Mouse (Mus musculus) heart, postnatal 10 days (tissue): ENCODE measurements around the gene Rpn2. TPM values are rescaled to one million over a fixed set of nuclear protein-coding genes. Genes with fewer than 3 reads are reported as not detected.

Source experiments
- DNase-seq, 2 experiments: peaks; one replicate each; pipeline ENCODE4 v3.0.0; 2021
- intact Hi-C: fragments of 180-260 bp; cut with DNase I; formaldehyde crosslinking; loops from one replicate; pipeline ENCODE4 v1.15.1; 2025
- total RNA-seq, 2 experiments: library from RNA; stranded (reverse); gene quantifications; 2 replicates each; pipeline ENCODE4 v1.2.3; 2021

Rpn2 gene
- total RNA-seq, 2 experiments from 2014 or later = 106 to 108 TPM

- DNase-seq = no peak
- intact Hi-C loops = no loop called here
Measured at GRCm38 (mm10) chr2:157343337-157343736, 64.5 kb downstream of the Rpn2 start.

GRCm38 (mm10) chr2:157347361-157348159, 68.7 kb downstream of the Rpn2 start, which contains the start of gene Ghrh:
Ghrh (minus strand) TSS chr2:157347506.
- intact Hi-C loops = no loop called here
- peak; percentile 48 to 56 for DNase-seq

- intact Hi-C loops = no loop called here
- DNase-seq = no peak
Measured at GRCm38 (mm10) chr2:157349121-157349778, 70.4 kb downstream of the Rpn2 start.

GRCm38 (mm10) chr2:157353183-157353582, 74.4 kb downstream of the Rpn2 start:
- no peak for DNase-seq
- intact Hi-C loops = no loop called here

- intact Hi-C loops = no loop called here
- DNase-seq = no peak
Measured at GRCm38 (mm10) chr2:157354106-157354505, 75.3 kb downstream of the Rpn2 start.

GRCm38 (mm10) chr2:157360028-157360427, 81.2 kb downstream of the Rpn2 start:
- intact Hi-C loops = no loop called here
- DNase-seq = no peak

GRCm38 (mm10) chr2:157363031-157363430, 84.2 kb downstream of the Rpn2 start:
- DNase-seq = no peak
- intact Hi-C loops = no loop called here

GRCm38 (mm10) chr2:157366762-157367161, 87.9 kb downstream of the Rpn2 start:
- intact Hi-C loops = loop anchor here (5.0 kb wide), 1 partner anchor 56 kb away; no protein-coding TSS in a partner anchor
- DNase-seq = no peak

- intact Hi-C loops = loop anchor here (5.0 kb wide), 1 partner anchor 55 kb away; no protein-coding TSS in a partner anchor
- peak; percentile 96 to 98 for DNase-seq
Measured at GRCm38 (mm10) chr2:157367184-157367893, 88.5 kb downstream of the Rpn2 start, which contains the start of gene Manbal. Manbal (plus strand) TSS chr2:157367594.

GRCm38 (mm10) chr2:157367991-157368390, 89.2 kb downstream of the Rpn2 start:
- intact Hi-C loops = loop anchor here (5.0 kb wide), 1 partner anchor 54 kb away; no protein-coding TSS in a partner anchor

GRCm38 (mm10) chr2:157371696-157372095, 92.9 kb downstream of the Rpn2 start:
- intact Hi-C loops = no loop called here
- DNase-seq = no peak

More at GRCm38 (mm10) chr2:157367991-157368390, 89.2 kb downstream of the Rpn2 start:
- DNase-seq = no peak

GRCm38 (mm10) chr2:157373681-157374080, 94.9 kb downstream of the Rpn2 start:
- intact Hi-C loops = no loop called here
- no peak for DNase-seq

GRCm38 (mm10) chr2:157375051-157375450, 96.2 kb downstream of the Rpn2 start:
- intact Hi-C loops = no loop called here
- DNase-seq = no peak

Other genes with a start within 250 kb of the Rpn2 start
- gene Soga1, start 199.8 kb upstream of the Rpn2 start, total RNA-seq = 10 to 100 TPM; 33.3 to 34.6 TPM
- not detected for gene Tldc2, start 192.0 kb upstream of the Rpn2 start, total RNA-seq
- 10 to 100 TPM; 20.5 to 25.3 TPM for gene Samhd1, start 143.8 kb upstream of the Rpn2 start, total RNA-seq
- 1 to 10 TPM; 8.7 to 9.2 TPM for gene Rbl1, start 74.5 kb upstream of the Rpn2 start, total RNA-seq
- gene Mroh8, start 532 bp downstream of the Rpn2 start, total RNA-seq = under 1 TPM; 0.17 to 0.42 TPM
- gene Ghrh, start 68.5 kb downstream of the Rpn2 start, total RNA-seq = not detected
- gene Manbal, start 88.6 kb downstream of the Rpn2 start, total RNA-seq = 10 to 100 TPM; 32.4 to 34.0 TPM
- gene Src, start 139.4 kb downstream of the Rpn2 start, total RNA-seq = 1 to 10 TPM; 8.4 to 9.5 TPM